Mouse (Mus musculus): ENCODE measurements around the gene Itpr2.

DNA sequence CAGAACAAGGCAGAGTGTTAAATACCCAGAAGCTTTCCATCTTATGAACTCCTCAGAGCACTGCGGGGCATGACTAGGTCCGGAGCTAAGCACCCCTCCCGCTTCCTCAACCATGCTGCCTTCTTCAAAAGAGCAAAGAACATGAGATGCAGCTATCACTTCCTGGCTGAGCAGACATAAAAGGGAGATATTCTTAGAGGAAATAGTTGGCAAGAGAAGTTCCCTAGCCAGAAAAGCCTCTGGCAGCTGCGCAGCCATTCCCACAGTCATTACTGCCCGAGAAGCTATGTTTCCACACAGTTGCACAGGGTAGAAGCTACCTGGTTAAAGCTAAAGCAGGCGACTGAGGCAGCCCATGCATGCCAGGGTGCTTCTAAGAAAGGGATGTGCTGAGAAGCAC lies 20.6 kb downstream of the Itpr2 start:
- no peak for TF ChIP-seq CTCF (IDR thresholded peaks at IDR 0.05; ENCODE audit: extremely low read depth, insufficient read depth, insufficient read length, insufficient replicate concordance)
- TF ChIP-seq POLR2A (IDR thresholded peaks at IDR 0.05; ENCODE audit: low read depth, low read length) = no peak
